Mouse (Mus musculus) cerebellum, postnatal 10 days (tissue): Measurements from ENCODE around the gene Gm10197.
A peak's percentile ranks its signal among the peaks of the same experiment; 100 is the strongest.

Experiments used
- DNase-seq, 2 experiments: peaks; one replicate each; pipeline ENCODE4 v3.0.0; 2021; ENCODE audit warnings: mixed read lengths in 2 of 2

Gm10197 gene

GRCm38 (mm10) chr19:53355065-53355464 is 16.5 kb downstream of the Gm10197 start:
- peak; percentile 75 to 85 for DNase-seq

- DNase-seq: peak; percentile 50 to 67
These were observed 17.1 kb downstream of the Gm10197 start for GRCm38 (mm10) chr19:53354271-53355000.

GRCm38 (mm10) chr19:53353864-53354263 is 17.7 kb downstream of the Gm10197 start:
- no peak for DNase-seq

- no peak for DNase-seq
These were observed 25.8 kb downstream of the Gm10197 start for GRCm38 (mm10) chr19:53345766-53346165.

GRCm38 (mm10) chr19:53344062-53344461 is 27.5 kb downstream of the Gm10197 start:
- DNase-seq: no peak

GRCm38 (mm10) chr19:53343174-53343881 is 28.2 kb downstream of the Gm10197 start:
- no peak for DNase-seq

GRCm38 (mm10) chr19:53340423-53340822 is 31.1 kb downstream of the Gm10197 start:
- DNase-seq: peak; percentile 58 to 64

- no peak for DNase-seq
These were observed 36.3 kb downstream of the Gm10197 start for GRCm38 (mm10) chr19:53335241-53335640.

- no peak for DNase-seq
These were observed 37.8 kb downstream of the Gm10197 start for GRCm38 (mm10) chr19:53333730-53334129.

GRCm38 (mm10) chr19:53331882-53332500 is 39.6 kb downstream of the Gm10197 start:
- no peak for DNase-seq

GRCm38 (mm10) chr19:53329992-53330381 is 41.6 kb downstream of the Gm10197 start:
- peak; percentile 75 to 83 for DNase-seq

- peak; percentile 95 to 96 for DNase-seq
These were observed 42.2 kb downstream of the Gm10197 start for GRCm38 (mm10) chr19:53329221-53329991.

GRCm38 (mm10) chr19:53328116-53328515 is 43.5 kb downstream of the Gm10197 start:
- peak in 1 of 2 experiments; percentile 43 for DNase-seq

- DNase-seq: peak; percentile 66 to 72
These were observed 45.8 kb downstream of the Gm10197 start for GRCm38 (mm10) chr19:53325578-53326295.

GRCm38 (mm10) chr19:53324866-53325265 is 46.7 kb downstream of the Gm10197 start:
- DNase-seq: no peak

- no peak for DNase-seq
These were observed 49.0 kb downstream of the Gm10197 start for GRCm38 (mm10) chr19:53322438-53323048.
